Mouse (Mus musculus) erythroblast, adult 5-6 weeks (primary cell): Measurements from ENCODE around the gene 1700030J22Rik. TPM values are rescaled to one million over a fixed set of nuclear protein-coding genes. Genes with fewer than 3 reads are reported as not detected.
A peak's percentile ranks its signal among the peaks of the same experiment; 100 is the strongest.

Source experiments
- ATAC-seq: replicated peaks from 2 replicates; pipeline ENCODE4 v1.8.0; 2016; ENCODE audit warnings: moderate number of reproducible peaks, mild to moderate bottlenecking, moderate TSS enrichment, inconsistent platforms; ENCODE audit not compliant: poor library complexity, low FRiP score, severe bottlenecking
- total RNA-seq, 2 experiments: library from RNA; stranded (forward) in 1 of 2; stranded (reverse) in 1 of 2; fragments of 150-400 nt in 1 of 2; fragments of 200-764, 138-1000 nt in 1 of 2; gene quantifications; 2 replicates each; pipeline versions ENCODE4 v1.2.3 to v1.2.4; 2015 to 2017; ENCODE audit warnings: low replicate concordance in 2 of 2

1700030J22Rik gene
- total RNA-seq, 2 experiments from 2014 or later, result not detected

GRCm38 (mm10) chr8:116954415-116954814 is 24.3 kb downstream of the 1700030J22Rik start:
- no peak for ATAC-seq

- ATAC-seq, result no peak
Observed at GRCm38 (mm10) chr8:116952428-116952827, 26.3 kb downstream of the 1700030J22Rik start.

DNA sequence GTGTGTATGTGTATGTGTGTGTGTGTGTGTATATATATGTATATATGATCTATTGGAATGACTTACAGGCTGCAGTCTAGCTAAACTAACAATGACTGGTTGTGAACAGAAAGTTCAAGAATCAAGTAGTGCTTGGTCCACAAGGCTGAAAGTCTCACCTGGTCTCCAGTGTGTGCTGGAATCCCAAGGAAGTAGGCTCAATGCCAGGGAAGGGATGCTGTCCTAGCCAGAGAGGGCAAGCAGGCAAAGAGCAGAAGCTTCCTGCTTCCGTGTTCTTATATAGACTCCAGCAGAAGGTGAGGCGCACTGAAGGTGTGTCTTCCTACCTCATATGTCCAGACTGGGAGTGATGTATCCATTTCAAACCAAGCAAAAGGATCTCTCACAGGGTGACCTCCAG is 27.0 kb downstream of the 1700030J22Rik start:
- no peak for ATAC-seq

DNA sequence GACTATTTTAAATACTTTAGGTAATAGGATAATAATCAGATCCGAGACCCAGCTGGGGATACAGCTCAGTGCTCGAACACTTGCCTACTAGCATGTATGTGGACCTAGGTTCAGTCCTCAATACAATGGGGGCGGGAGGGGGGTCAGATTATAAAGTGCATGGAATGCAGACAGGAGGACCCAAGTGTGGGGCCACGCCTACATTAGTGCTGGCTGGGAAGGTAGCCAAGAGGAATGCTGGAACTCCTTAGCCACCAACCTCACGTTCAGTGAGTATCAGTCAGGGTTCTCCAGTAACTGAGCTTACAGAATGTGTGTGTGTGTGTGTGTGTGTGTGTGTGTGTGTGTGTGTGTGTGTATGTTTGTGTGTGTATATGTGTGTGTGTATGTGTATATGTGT is 27.4 kb downstream of the 1700030J22Rik start:
- ATAC-seq, result no peak

GRCm38 (mm10) chr8:116947589-116947988 is 31.2 kb downstream of the 1700030J22Rik start:
- ATAC-seq, result no peak

DNA sequence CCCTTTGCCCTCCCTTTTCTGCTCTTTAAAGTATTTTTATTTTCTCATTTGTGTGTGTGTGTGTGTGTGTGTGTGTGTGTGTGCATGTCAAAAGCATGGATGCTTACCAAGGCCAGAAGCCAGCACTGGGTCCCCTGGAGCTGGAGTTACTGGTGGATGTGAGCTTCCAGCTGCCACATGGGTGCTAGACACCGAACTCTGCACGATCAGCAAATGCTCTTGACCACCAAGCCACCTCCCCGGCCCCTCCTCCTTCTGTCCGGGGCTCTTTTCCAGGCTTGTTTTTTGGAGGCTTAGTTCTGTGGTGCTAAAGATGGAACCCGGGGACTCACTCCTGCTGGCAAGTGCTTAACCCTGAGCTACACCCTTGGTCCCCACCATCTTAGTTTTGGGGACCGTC is 31.9 kb downstream of the 1700030J22Rik start:
- ATAC-seq, result no peak

DNA sequence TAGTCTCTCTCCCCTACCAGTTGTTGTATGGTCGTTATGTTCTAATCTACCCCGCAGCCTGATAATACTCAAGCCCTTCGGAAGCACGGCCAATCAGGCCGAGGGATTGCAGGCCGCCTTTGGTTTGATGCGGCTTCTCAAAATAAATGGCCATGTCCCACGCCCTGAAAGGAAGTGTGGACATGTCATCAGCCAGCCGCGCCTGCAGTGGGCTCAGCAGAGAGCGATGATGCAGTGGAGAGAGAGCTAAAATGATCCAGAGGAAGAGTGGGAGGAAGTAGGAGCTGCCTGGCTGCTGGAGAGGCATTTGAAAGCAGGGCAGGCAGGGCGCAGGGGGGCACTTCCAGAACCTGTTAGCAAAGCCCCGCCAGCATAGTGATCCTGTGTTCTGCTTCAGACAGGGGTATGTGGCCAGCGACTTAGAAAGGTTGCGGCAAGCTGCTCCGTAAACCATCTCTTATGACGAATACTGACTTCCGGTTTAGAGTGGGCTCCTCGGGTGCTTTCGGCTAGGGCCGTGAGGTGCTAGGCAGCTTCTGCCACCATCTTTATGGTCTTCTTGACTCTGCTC is 32.4 kb downstream of the 1700030J22Rik start:
- ATAC-seq, result no peak

DNA sequence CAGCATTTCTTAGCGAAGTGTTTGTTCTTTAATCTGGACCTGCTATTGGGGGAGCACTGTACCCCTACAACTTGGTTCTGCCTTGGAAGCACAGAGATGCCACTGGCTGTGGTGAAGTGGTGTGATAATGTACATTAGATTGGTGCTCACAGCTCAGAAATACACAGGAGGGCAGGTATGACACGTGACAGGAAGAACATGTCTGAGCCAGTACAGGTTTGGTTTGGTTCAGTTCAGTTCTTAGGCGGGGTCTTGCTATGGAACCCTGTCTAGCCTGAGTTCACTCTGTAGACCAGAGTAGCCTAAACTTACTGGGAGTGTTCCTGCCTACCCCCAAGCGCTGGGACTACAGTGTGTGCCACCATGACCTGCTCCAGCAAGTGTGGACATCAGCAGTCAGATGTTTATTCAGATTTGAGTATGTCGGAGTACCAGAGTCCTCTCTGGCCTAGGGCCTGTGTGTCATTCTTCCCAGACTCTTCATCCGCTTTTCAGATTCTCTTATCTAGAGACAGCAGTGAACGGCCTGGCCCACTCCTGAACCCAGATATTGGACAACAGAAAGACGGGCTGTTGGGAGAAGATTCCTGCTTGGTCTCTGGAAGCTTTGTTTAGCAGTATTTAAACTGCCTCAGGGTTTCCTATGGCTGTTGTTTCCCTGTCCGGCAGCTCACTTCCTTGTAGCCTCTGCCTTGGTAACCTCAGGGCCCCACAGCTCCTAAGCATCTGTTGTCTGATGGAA is 33.4 kb downstream of the 1700030J22Rik start:
- no peak for ATAC-seq

DNA sequence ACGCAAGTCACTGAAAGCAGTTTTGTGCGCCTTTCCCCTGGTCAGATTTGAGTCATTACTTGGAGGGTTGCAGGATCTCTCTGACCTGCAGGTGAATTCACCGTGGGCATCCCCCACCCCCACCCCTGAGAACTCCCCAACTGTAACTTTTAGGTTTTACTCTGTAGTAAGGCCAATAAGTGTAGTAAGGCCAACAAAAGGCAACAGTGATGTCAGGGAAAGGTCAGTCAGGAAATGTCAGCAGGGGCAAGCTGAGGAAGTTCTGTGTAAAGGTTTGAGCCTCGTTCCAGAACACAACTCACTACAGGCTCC is 34.4 kb downstream of the 1700030J22Rik start:
- ATAC-seq, result no peak

GRCm38 (mm10) chr8:116943555-116944384 is 35.0 kb downstream of the 1700030J22Rik start:
- 0 out of 2 replicates have a peak, but pooled peaks have one; percentile 8 for ATAC-seq

DNA sequence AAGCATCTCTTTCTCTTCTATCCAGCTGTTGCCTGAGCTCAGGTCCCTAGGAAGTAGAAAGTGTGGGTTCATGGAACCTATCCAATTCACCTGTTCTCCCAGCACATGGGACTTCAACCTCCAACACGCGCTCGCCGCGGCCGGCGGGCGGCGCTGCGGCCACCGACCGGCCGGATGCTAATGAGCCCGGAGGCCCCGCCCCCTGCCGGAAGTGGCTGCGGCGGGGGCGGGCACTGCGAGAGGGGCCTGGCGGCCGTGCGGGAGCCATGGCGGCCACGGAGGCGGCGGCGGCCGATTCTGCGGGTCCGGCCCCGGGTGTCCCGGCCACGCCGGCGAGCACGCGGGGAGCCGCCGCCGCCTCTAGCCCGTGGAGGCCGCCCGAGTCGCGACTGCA is 35.6 kb downstream of the 1700030J22Rik start, which contains the start of gene Atmin:
Atmin (plus strand) TSS at position 233 of the 394 bp plus-strand sequence.
- peak; percentile 92 for ATAC-seq

GRCm38 (mm10) chr8:116942284-116943058 is 36.3 kb downstream of the 1700030J22Rik start:
- no peak for ATAC-seq

DNA sequence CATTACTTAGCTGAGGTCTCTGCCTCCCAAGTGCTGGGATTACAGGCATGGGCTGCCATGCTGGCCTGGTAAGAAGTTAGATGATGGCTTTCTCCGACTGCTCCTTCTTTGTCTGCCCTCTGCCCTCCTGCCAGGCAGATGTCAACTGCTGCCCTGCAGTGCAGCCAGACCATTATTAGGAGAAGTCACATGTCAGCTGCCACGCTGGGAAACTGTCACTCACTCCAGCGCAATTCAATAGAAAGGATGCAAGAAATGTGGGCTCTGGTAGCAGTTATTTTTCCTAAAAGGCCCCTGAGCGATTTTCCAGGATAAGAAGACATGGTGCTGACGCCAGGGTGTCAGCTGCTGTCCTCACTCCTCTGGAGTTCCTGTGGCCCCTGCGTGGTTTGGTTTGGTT is 43.3 kb downstream of the 1700030J22Rik start:
- ATAC-seq, result no peak

- ATAC-seq, result no peak
Observed at GRCm38 (mm10) chr8:116934976-116935375, 43.8 kb downstream of the 1700030J22Rik start.

- no peak for ATAC-seq
Observed at GRCm38 (mm10) chr8:116928588-116928987, 50.2 kb downstream of the 1700030J22Rik start.

GRCm38 (mm10) chr8:116927880-116928279 is 50.9 kb downstream of the 1700030J22Rik start:
- peak; percentile 72 for ATAC-seq

DNA sequence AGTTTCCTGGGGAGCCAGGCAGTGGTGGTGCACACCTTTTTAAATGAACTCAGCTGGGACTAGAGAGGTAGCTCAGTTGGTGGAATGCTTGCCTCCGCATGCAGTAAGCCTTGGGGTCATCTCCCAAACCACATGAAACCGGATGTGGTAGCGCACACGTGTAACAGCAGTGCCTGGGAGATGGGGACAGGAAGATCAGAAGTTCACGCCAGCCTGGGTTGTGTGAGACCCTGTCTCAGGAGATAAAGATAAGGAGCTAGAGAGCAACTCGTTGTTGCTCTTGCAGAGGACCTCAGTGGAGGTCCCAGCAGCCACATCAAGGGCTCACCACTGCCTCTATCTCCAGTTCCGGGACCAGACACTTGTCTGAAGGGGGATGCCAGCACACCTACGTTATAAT is 55.2 kb downstream of the 1700030J22Rik start:
- no peak for ATAC-seq

- no peak for ATAC-seq
Observed at GRCm38 (mm10) chr8:116922060-116922757, 56.5 kb downstream of the 1700030J22Rik start.

GRCm38 (mm10) chr8:116921337-116922059 is 57.3 kb downstream of the 1700030J22Rik start, which contains the start of the genes Cmc2 and Cenpn:
Gene Cmc2, minus strand, starts transcription at chr8:116921455.
Gene Cenpn, plus strand, starts transcription at chr8:116921730.
- ATAC-seq, result peak; percentile 94
